In genomic region chr1:82987530-82988198, GRCm38 (mm10) we compare ENCODE assay signal across 8 mouse cellular contexts. TPM values are rescaled to one million over a fixed set of nuclear protein-coding genes. Genes with fewer than 3 reads are reported as not detected.
A peak's percentile ranks its signal among the peaks of the same experiment; 100 is the strongest.
DNase-seq lines count a peak whose midpoint lies in the region; ATAC-seq and TF ChIP-seq lines count a peak whose summit lies in the region.

No protein-coding gene starts in this region.

- H3K27me3 ChIP-seq in kidney, embryonic 16.5 days (ENCODE audit: insufficient read depth, low read length), result no peaks in the 10 kb centered on the region
- H3K27me3 ChIP-seq in E14TG2a.4 (ENCODE audit: insufficient read depth, low read length), result no peaks in the 10 kb centered on the region

- ATAC-seq in kidney, embryonic 16.5 days (ENCODE audit: low FRiP score, low TSS enrichment), result 0 out of 2 replicates have a peak, but pooled peaks have one; percentile 39

- no peaks in the 10 kb centered on the region for H3K4me1 ChIP-seq in kidney, embryonic 16.5 days (ENCODE audit: insufficient read depth, low read length)
- H3K4me1 ChIP-seq in E14TG2a.4 (replicated peaks; ENCODE audit: low read depth, low read length), result no peaks in the 10 kb centered on the region

- H3K9me3 ChIP-seq in kidney, embryonic 16.5 days (ENCODE audit: low read length), result peaks cover 7% of the 10 kb centered on the region
- peaks cover 8% of the 10 kb centered on the region for H3K9me3 ChIP-seq in E14TG2a.4 (ENCODE audit: low read length)

- no peak for DNase-seq in kidney, adult 18-20 months
- peak; percentile 40 for DNase-seq in c-Kit-positive CD71-positive TER-119-negative erythroid progenitor cells, embryonic 14.5 days (ENCODE audit: low read depth)
- DNase-seq in frontal cortex, postnatal 36 days (ENCODE audit: low spot score in 2 of 2), result peak; percentile 25 to 82
- DNase-seq in layer of hippocampus, adult 9-10 months (ENCODE audit: low spot score), result peak; percentile 88
- peak; percentile 93 for DNase-seq in naive thymus-derived CD4-positive, alpha-beta T cell, adult 2 months (ENCODE audit: low read depth)
- no peak for DNase-seq in gastrocnemius, postnatal 4 days (ENCODE audit: low spot score in 2 of 2)

- H3K4me3 ChIP-seq in kidney, embryonic 16.5 days (ENCODE audit: low read length), result no peak overlapping the region
- H3K4me3 ChIP-seq in E14TG2a.4 (replicated peaks; ENCODE audit: low read length), result no peak overlapping the region

- H3K9ac ChIP-seq in kidney, embryonic 16.5 days (replicated peaks; ENCODE audit: low read length), result no peak overlapping the region

- no peaks in the 10 kb centered on the region for H3K36me3 ChIP-seq in kidney, embryonic 16.5 days (ENCODE audit: insufficient read depth, low read length)
- H3K36me3 ChIP-seq in E14TG2a.4 (ENCODE audit: insufficient read depth, low read length), result no peaks in the 10 kb centered on the region

- WGBS in kidney, embryonic 16.5 days, result 27% methylated on average over 4 of the region's 4 CpGs

- peak; percentile 89 for TF ChIP-seq CTCF in E14TG2a.4 (conservative IDR thresholded peaks at IDR 0.05; ENCODE audit: low read length)

- no peak overlapping the region for H3K27ac ChIP-seq in kidney, embryonic 16.5 days (ENCODE audit: low read length)

- no peak overlapping the region for H3K4me2 ChIP-seq in kidney, embryonic 16.5 days (replicated peaks; ENCODE audit: low read depth, low read length)

RNA-seq across cellular contexts. Expression of gene Gm47959, which starts 12.7 kb away (rescaled TPM):
- polyA plus RNA-seq in kidney, embryonic 16.5 days (2015; fragmentation: Nextera tagmentation; extraction: Ambion mirVana), result not detected in 2 replicates
- total RNA-seq in gastrocnemius, postnatal 4 days (2021), result not detected

RNA-seq across cellular contexts. Expression of gene Gm47955, which starts 27.6 kb away (rescaled TPM):
- polyA plus RNA-seq in kidney, embryonic 16.5 days (2015; fragmentation: Nextera tagmentation; extraction: Ambion mirVana), result not detected in 2 replicates
- not detected for total RNA-seq in gastrocnemius, postnatal 4 days (2021)

RNA-seq across cellular contexts. Expression of gene Gm7544, which starts 31.9 kb away (rescaled TPM):
- not detected in 2 replicates for polyA plus RNA-seq in kidney, embryonic 16.5 days (2015; fragmentation: Nextera tagmentation; extraction: Ambion mirVana)
- total RNA-seq in gastrocnemius, postnatal 4 days (2021), result not detected

RNA-seq across cellular contexts. Expression of gene A030003K21Rik, which starts 44.5 kb away (rescaled TPM):
- not detected in 2 replicates for polyA plus RNA-seq in kidney, embryonic 16.5 days (2015; fragmentation: Nextera tagmentation; extraction: Ambion mirVana)
- total RNA-seq in gastrocnemius, postnatal 4 days (2021), result not detected

RNA-seq across cellular contexts. Expression of gene Slc19a3, which starts 50.6 kb away (rescaled TPM):
- polyA plus RNA-seq in kidney, embryonic 16.5 days (2015; fragmentation: Nextera tagmentation; extraction: Ambion mirVana), result 1.5 and 2.4 TPM in 2 replicates
- total RNA-seq in gastrocnemius, postnatal 4 days (2021), result under 1 TPM; 0.25 to 0.26 TPM

Comparison
In these comparisons a context has a peak if more than half of its experiments do, and no peak if none do; other contexts are left out.
1. DNase-seq: peak in c-Kit-positive CD71-positive TER-119-negative erythroid progenitor cells, embryonic 14.5 days (single experiment), frontal cortex, postnatal 36 days (2 of 2), layer of hippocampus, adult 9-10 months (single experiment) and naive thymus-derived CD4-positive, alpha-beta T cell, adult 2 months (single experiment); none in kidney, adult 18-20 months (single experiment) and gastrocnemius, postnatal 4 days (0 of 2).